Mouse (Mus musculus): ENCODE data around the gene Syngr4. TPM values are rescaled to one million over a fixed set of nuclear protein-coding genes. Genes with fewer than 3 reads are reported as not detected.
"Not testable (repeated sequence)": the region's sequence is repeated elsewhere in the genome, so short reads cannot be mapped to it uniquely, and the experiment has no call there.

Syngr4 gene
- polyA plus RNA-seq, 1 experiment, result 764 TPM

GRCm38 (mm10) chr7:45915011-45915410, 18.5 kb upstream of the Syngr4 start:
- Histone ChIP-seq H3K27ac (ENCODE audit: control insufficient read depth, insufficient read depth, low read depth, low read length) (no peak overlapping the region), H3K4me1 (ENCODE audit: control insufficient read depth, insufficient read depth, low read length) (peaks cover 12% of the 10 kb centered on the region), H3K27me3 (ENCODE audit: control insufficient read depth, insufficient read depth, low read length) (no peaks in the 10 kb centered on the region), H3K4me3 (ENCODE audit: control insufficient read depth, low read depth, low read length) (no peak overlapping the region), H3K36me3 (ENCODE audit: control insufficient read depth, insufficient read depth, low read length) (no peaks in the 10 kb centered on the region)
- TF ChIP-seq CTCF (IDR thresholded peaks at IDR 0.05; ENCODE audit: control insufficient read depth, insufficient read depth, insufficient replicate concordance, low read depth, low read length) (no peak), POLR2A (IDR thresholded peaks at IDR 0.05; ENCODE audit: control insufficient read depth, low read depth, low read length) (no peak)

DNA sequence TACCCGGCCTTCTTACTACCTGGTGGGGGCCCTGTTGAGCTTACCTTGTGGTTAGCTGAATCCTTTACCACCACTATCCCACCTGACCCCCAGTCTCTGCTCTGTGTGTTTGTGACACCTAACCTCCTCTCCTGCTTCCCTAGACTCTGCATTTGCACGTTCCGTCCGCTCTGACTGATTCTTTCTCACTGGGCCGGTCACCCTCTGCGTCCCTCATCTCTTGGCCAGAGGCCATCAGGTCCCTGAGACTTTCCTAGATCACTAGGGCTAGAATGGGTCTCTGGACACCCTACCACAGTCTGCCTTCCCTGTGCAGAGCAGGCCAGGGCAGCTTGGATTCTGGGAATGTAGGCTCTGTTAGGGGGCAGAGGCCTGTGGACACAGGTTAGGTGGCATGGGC, 17.6 kb upstream of the Syngr4 start:
- H3K36me3 ChIP-seq (ENCODE audit: control insufficient read depth, insufficient read depth, low read length), result no peaks in the 10 kb centered on the region

GRCm38 (mm10) chr7:45909145-45909544, 12.6 kb upstream of the Syngr4 start:
- no peaks in the 10 kb centered on the region for H3K4me1 ChIP-seq (ENCODE audit: control insufficient read depth, insufficient read depth, low read length)
- no peak overlapping the region for H3K27ac ChIP-seq (ENCODE audit: control insufficient read depth, insufficient read depth, low read depth, low read length)
- no peaks in the 10 kb centered on the region for H3K27me3 ChIP-seq (ENCODE audit: control insufficient read depth, insufficient read depth, low read length)
- H3K36me3 ChIP-seq (ENCODE audit: control insufficient read depth, insufficient read depth, low read length), result no peaks in the 10 kb centered on the region; the same call in 1 of the 2 replicates
- TF ChIP-seq CTCF (IDR thresholded peaks at IDR 0.05; ENCODE audit: control insufficient read depth, insufficient read depth, insufficient replicate concordance, low read depth, low read length) (no peak), POLR2A (IDR thresholded peaks at IDR 0.05; ENCODE audit: control insufficient read depth, low read depth, low read length) (no peak)
- H3K4me3 ChIP-seq (ENCODE audit: control insufficient read depth, low read depth, low read length), result no peak overlapping the region

More for the DNA sequence above, 17.6 kb upstream of the Syngr4 start:
- Histone ChIP-seq H3K4me1 (ENCODE audit: control insufficient read depth, insufficient read depth, low read length) (peaks cover 10% of the 10 kb centered on the region), H3K4me3 (ENCODE audit: control insufficient read depth, low read depth, low read length) (no peak overlapping the region), H3K27ac (ENCODE audit: control insufficient read depth, insufficient read depth, low read depth, low read length) (no peak overlapping the region), H3K27me3 (ENCODE audit: control insufficient read depth, insufficient read depth, low read length) (no peaks in the 10 kb centered on the region)
- TF ChIP-seq CTCF (IDR thresholded peaks at IDR 0.05; ENCODE audit: control insufficient read depth, insufficient read depth, insufficient replicate concordance, low read depth, low read length), result no peak
- TF ChIP-seq POLR2A (IDR thresholded peaks at IDR 0.05; ENCODE audit: control insufficient read depth, low read depth, low read length), result no peak

- no peak overlapping the region for H3K4me3 ChIP-seq (ENCODE audit: control insufficient read depth, low read depth, low read length)
- H3K27me3 ChIP-seq (ENCODE audit: control insufficient read depth, insufficient read depth, low read length), result no peaks in the 10 kb centered on the region
- H3K4me1 ChIP-seq (ENCODE audit: control insufficient read depth, insufficient read depth, low read length), result no peaks in the 10 kb centered on the region
- no peaks in the 10 kb centered on the region; the same call in 1 of the 2 replicates for H3K36me3 ChIP-seq (ENCODE audit: control insufficient read depth, insufficient read depth, low read length)
- TF ChIP-seq CTCF (IDR thresholded peaks at IDR 0.05; ENCODE audit: control insufficient read depth, insufficient read depth, insufficient replicate concordance, low read depth, low read length) (no peak), POLR2A (IDR thresholded peaks at IDR 0.05; ENCODE audit: control insufficient read depth, low read depth, low read length) (no peak)
- no peak overlapping the region for H3K27ac ChIP-seq (ENCODE audit: control insufficient read depth, insufficient read depth, low read depth, low read length)
These were observed 11.9 kb upstream of the Syngr4 start for GRCm38 (mm10) chr7:45908384-45908783.

DNA sequence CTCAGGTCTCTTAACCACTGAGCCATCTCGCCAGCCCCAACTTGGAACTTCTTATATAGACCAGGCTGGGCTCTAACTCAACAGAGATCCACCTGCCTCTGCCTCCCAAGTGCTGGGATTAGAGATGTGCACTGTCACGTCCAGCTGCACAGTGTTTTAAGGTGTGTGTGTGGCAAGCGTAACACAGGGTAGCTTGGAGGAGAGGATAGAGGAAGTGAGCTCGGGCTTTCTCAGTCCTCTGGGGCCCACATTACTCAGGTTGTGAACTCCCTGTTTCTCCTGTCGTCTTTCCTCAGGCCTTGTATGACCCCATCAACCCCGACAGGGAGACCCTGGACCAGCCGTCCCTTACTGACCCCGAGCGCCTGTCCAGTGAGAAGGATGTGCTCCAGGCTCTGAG, 10.1 kb upstream of the Syngr4 start:
- Histone ChIP-seq H3K27me3 (ENCODE audit: control insufficient read depth, insufficient read depth, low read length) (no peaks in the 10 kb centered on the region), H3K4me3 (ENCODE audit: control insufficient read depth, low read depth, low read length) (no peak overlapping the region), H3K36me3 (ENCODE audit: control insufficient read depth, insufficient read depth, low read length) (no peaks in the 10 kb centered on the region; the same call in 1 of the 2 replicates), H3K27ac (ENCODE audit: control insufficient read depth, insufficient read depth, low read depth, low read length) (no peak overlapping the region), H3K4me1 (ENCODE audit: control insufficient read depth, insufficient read depth, low read length) (no peaks in the 10 kb centered on the region)
- no peak for TF ChIP-seq POLR2A (IDR thresholded peaks at IDR 0.05; ENCODE audit: control insufficient read depth, low read depth, low read length)
- TF ChIP-seq CTCF (IDR thresholded peaks at IDR 0.05; ENCODE audit: control insufficient read depth, insufficient read depth, insufficient replicate concordance, low read depth, low read length), result no peak

- H3K36me3 ChIP-seq (ENCODE audit: control insufficient read depth, insufficient read depth, low read length), result no peaks in the 10 kb centered on the region
- no peaks in the 10 kb centered on the region for H3K27me3 ChIP-seq (ENCODE audit: control insufficient read depth, insufficient read depth, low read length)
- TF ChIP-seq POLR2A (IDR thresholded peaks at IDR 0.05; ENCODE audit: control insufficient read depth, low read depth, low read length) (no peak), CTCF (IDR thresholded peaks at IDR 0.05; ENCODE audit: control insufficient read depth, insufficient read depth, insufficient replicate concordance, low read depth, low read length) (no peak)
- H3K4me1 ChIP-seq (ENCODE audit: control insufficient read depth, insufficient read depth, low read length), result peaks cover 1% of the 10 kb centered on the region
- H3K27ac ChIP-seq (ENCODE audit: control insufficient read depth, insufficient read depth, low read depth, low read length), result peak overlapping the region; percentile 22; the same call in 1 of the 2 replicates
- H3K4me3 ChIP-seq (ENCODE audit: control insufficient read depth, low read depth, low read length), result no peak overlapping the region
These were observed 6.0 kb upstream of the Syngr4 start for GRCm38 (mm10) chr7:45902481-45903002.

GRCm38 (mm10) chr7:45901562-45901961, 5.0 kb upstream of the Syngr4 start:
- H3K27me3 ChIP-seq (ENCODE audit: control insufficient read depth, insufficient read depth, low read length), result no peaks in the 10 kb centered on the region
- peaks cover 5% of the 10 kb centered on the region for H3K4me1 ChIP-seq (ENCODE audit: control insufficient read depth, insufficient read depth, low read length)
- H3K27ac ChIP-seq (ENCODE audit: control insufficient read depth, insufficient read depth, low read depth, low read length), result peak overlapping the region; percentile 17; the same call in 1 of the 2 replicates
- TF ChIP-seq CTCF (IDR thresholded peaks at IDR 0.05; ENCODE audit: control insufficient read depth, insufficient read depth, insufficient replicate concordance, low read depth, low read length) (no peak), POLR2A (IDR thresholded peaks at IDR 0.05; ENCODE audit: control insufficient read depth, low read depth, low read length) (peak; percentile 39; the same call in 1 of the 2 replicates)
- peak overlapping the region; percentile 39 for H3K4me3 ChIP-seq (ENCODE audit: control insufficient read depth, low read depth, low read length)
- no peaks in the 10 kb centered on the region for H3K36me3 ChIP-seq (ENCODE audit: control insufficient read depth, insufficient read depth, low read length)

- H3K27ac ChIP-seq (ENCODE audit: control insufficient read depth, insufficient read depth, low read depth, low read length); H3K36me3 ChIP-seq (ENCODE audit: control insufficient read depth, insufficient read depth, low read length); H3K27me3 ChIP-seq (ENCODE audit: control insufficient read depth, insufficient read depth, low read length); H3K4me3 ChIP-seq (ENCODE audit: control insufficient read depth, low read depth, low read length): not testable (repeated sequence)
- peaks cover 13% of the 10 kb centered on the region for H3K4me1 ChIP-seq (ENCODE audit: control insufficient read depth, insufficient read depth, low read length)
These were observed 1.6 kb upstream of the Syngr4 start for GRCm38 (mm10) chr7:45898125-45898524.
